Mouse (Mus musculus) limb, embryonic 14.5 days (tissue): ENCODE results near the gene Lemd1. TPM values are rescaled to one million over a fixed set of nuclear protein-coding genes. Genes with fewer than 3 reads are reported as not detected.

Experiments
- ATAC-seq: fragments of 200-750 bp; cut with Nextera tagmentation; 2 replicates; pipeline ENCODE4 v1.8.0; 2017; ENCODE audit warnings: low read depth, moderate number of reproducible peaks, moderate TSS enrichment; ENCODE audit not compliant: low FRiP score
- DNase-seq: peaks from one replicate; pipeline ENCODE4 v3.0.0-alpha.2; 2015; ENCODE audit warnings: low spot score
- H3K27ac ChIP-seq: fragments of 300-500 bp; sonication (generic); replicated peaks from 2 replicates; pipeline ENCODE4 v1.5.1; 2014; ENCODE audit warnings: low read depth, mild to moderate bottlenecking, low read length, moderate library complexity, mixed read lengths
- H3K27me3 ChIP-seq: fragments of 300-500 bp; sonication (generic); 2 replicates; pipeline ENCODE4 v1.6.1; 2014; ENCODE audit warnings: low read length, mixed read lengths; ENCODE audit not compliant: control insufficient read depth, insufficient read depth
- H3K36me3 ChIP-seq: fragments of 300-500 bp; sonication (generic); 2 replicates; pipeline ENCODE4 v1.6.1; 2014; ENCODE audit warnings: mild to moderate bottlenecking, low read length, moderate library complexity, mixed read lengths; ENCODE audit not compliant: control insufficient read depth, insufficient read depth
- H3K4me1 ChIP-seq: fragments of 300-500 bp; sonication (generic); 2 replicates; pipeline ENCODE4 v1.6.1; 2014; ENCODE audit warnings: antibody characterized with exemption, low read length, mixed read lengths; ENCODE audit not compliant: control insufficient read depth, insufficient read depth
- H3K4me2 ChIP-seq: fragments of 300-500 bp; sonication (generic); replicated peaks from 2 replicates; pipeline ENCODE4 v1.6.1; 2014; ENCODE audit warnings: low read depth, mild to moderate bottlenecking, low read length, moderate library complexity; ENCODE audit not compliant: severe bottlenecking
- H3K4me3 ChIP-seq: fragments of 300-500 bp; sonication (generic); replicated peaks from 2 replicates; pipeline ENCODE4 v1.5.1; 2014; ENCODE audit warnings: low read length
- H3K9ac ChIP-seq: fragments of 300-500 bp; sonication (generic); 2 replicates; pipeline ENCODE4 v1.6.1; 2014; ENCODE audit warnings: mild to moderate bottlenecking, low read depth, low read length, moderate library complexity; ENCODE audit not compliant: severe bottlenecking
- H3K9me3 ChIP-seq: fragments of 300-500 bp; sonication (generic); 2 replicates; pipeline ENCODE4 v1.6.1; 2016; ENCODE audit warnings: low read length; ENCODE audit not compliant: control insufficient read depth
- POLR2A ChIP-seq: fragments of 200-500 bp; IDR thresholded peaks from 2 replicates; pipeline ENCODE4 v1.8.0; 2012; ENCODE audit warnings: inconsistent platforms, mild to moderate bottlenecking, moderate library complexity, borderline replicate concordance; ENCODE audit not compliant: insufficient read depth, insufficient read length; ENCODE audit errors: extremely low read depth
- WGBS: fragments of 180-500 bp; shearing (Covaris S2); extraction: QIAGEN DNeasy Blood & Tissue Kit; methylation state at CpG from one replicate; pipeline ENCODE4 v1.1.7; 2014; 5-methylcytosine and 5-hydroxymethylcytosine counted together
- polyA plus RNA-seq, 2 experiments: library from polyadenylated mRNA; depleted of rRNA in 1 of 2; stranded (reverse) in 1 of 2; unstranded in 1 of 2; fragments of >200 nt; fragmentation: Nextera tagmentation in 1 of 2; extraction: Ambion mirVana in 1 of 2; gene quantifications; 2 replicates each; pipeline versions ENCODE4 v1.2.1 to v1.2.3; 2012 to 2014

The Lemd1 gene
- polyA plus RNA-seq, 2 experiments: 0.91 to 0.94 TPM

DNA sequence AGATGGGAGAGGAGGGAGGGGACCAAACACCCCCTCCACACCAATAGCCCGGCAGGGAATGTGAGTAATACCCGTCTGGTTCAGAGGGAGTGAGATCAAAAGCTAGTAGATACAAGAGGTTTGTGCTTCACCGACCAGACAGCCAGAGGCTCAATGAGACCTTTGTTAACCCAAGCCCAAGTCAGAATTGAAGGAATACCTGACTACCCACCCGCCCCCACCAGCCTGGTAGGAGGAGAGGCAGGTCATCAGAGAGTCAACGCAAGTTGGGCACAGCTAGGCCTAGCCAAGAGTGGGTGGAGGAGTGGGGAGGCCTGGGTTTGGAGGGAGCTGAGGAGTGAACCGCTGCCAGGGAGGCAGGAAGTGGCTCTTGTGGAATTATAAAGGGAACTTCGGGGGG, 5.1 kb downstream of the Lemd1 start:
- DNase-seq (no peak), ATAC-seq (no peak)
- Histone ChIP-seq H3K27ac (no peak overlapping the region), H3K9ac (no peak overlapping the region), H3K9me3 (no peaks in the 10 kb centered on the region), H3K4me1 (peaks cover 30% of the 10 kb centered on the region), H3K4me3 (no peak overlapping the region), H3K27me3 (peaks cover 16% of the 10 kb centered on the region), H3K4me2 (no peak overlapping the region), H3K36me3 (no peaks in the 10 kb centered on the region)
- WGBS: 15% methylated on average over 7 of the region's 7 CpGs
- TF ChIP-seq POLR2A: no peak

DNA sequence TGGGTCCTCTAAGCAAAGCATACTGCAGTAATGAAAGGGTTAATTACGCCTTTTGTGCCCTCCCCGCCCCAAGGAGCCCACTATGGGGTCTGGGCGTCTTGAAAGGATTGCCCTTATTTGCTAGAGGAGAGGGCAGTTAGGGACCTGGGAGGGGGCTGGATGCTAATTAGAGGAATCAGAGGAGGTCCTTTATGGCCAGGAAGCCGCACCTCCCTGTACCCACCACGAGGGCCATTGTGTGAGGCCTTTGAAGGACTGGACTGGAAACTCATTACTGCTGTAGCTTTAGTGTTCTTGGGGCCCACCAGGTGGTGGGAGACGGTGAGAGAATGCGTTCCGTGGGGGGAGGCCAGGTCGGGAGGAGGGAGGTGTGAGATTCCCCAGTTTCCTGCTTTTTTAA, 6.4 kb downstream of the Lemd1 start:
- ATAC-seq: no peak

DNA sequence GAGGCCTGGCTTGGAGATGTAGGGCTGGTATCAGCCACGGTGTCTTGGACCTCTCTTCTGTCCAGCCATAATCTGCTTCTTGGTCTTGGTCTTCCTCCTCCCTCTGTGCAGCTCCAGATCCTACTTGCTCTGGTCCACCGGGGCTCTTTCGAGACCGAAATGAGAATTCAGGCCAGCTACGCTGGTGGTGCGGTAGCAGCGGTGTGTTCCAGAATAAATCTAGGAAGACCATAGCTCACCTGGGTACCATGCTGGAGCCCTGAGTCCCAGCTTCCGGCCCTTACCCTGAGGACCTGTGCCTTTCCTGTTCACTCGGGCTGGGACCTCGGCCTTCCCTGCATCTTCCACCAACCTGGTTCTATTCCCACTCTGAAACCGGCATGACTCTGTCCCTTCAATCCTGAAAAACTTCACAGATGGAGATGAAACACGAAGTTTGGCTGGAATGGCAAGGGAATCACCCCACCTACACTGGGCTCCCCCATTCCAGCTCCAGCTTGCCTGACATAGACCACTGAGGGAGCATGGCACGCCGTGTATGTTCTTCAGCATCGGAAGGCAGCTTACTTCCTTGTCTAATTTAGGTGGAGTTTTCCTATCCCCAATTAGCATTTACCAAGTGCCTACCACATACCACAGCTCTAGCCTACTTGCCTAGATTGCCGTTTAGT, 7.3 kb downstream of the Lemd1 start:
- H3K36me3 ChIP-seq: no peaks in the 10 kb centered on the region
- H3K4me2 ChIP-seq: no peak overlapping the region
- ATAC-seq: no peak
- no peak overlapping the region for H3K4me3 ChIP-seq
- TF ChIP-seq POLR2A: no peak
- no peaks in the 10 kb centered on the region for H3K27me3 ChIP-seq
- peaks cover 24% of the 10 kb centered on the region for H3K4me1 ChIP-seq
- DNase-seq: no peak
- H3K27ac ChIP-seq: no peak overlapping the region
- WGBS: 72% methylated on average over 16 of the region's 16 CpGs
- H3K9me3 ChIP-seq: no peaks in the 10 kb centered on the region
- no peak overlapping the region for H3K9ac ChIP-seq

More for the DNA sequence above, 6.4 kb downstream of the Lemd1 start:
- no peaks in the 10 kb centered on the region for H3K36me3 ChIP-seq
- no peak overlapping the region for H3K27ac ChIP-seq
- H3K9ac ChIP-seq: no peak overlapping the region
- no peak for DNase-seq
- no peak overlapping the region for H3K4me2 ChIP-seq
- 12% methylated on average over 9 of the region's 9 CpGs for WGBS
- peaks cover 24% of the 10 kb centered on the region for H3K4me1 ChIP-seq
- no peak for TF ChIP-seq POLR2A
- H3K4me3 ChIP-seq: no peak overlapping the region
- 0 out of 2 replicates have a peak, but pooled peaks cover 3% of the 10 kb centered on the region for H3K27me3 ChIP-seq
- no peaks in the 10 kb centered on the region for H3K9me3 ChIP-seq

DNA sequence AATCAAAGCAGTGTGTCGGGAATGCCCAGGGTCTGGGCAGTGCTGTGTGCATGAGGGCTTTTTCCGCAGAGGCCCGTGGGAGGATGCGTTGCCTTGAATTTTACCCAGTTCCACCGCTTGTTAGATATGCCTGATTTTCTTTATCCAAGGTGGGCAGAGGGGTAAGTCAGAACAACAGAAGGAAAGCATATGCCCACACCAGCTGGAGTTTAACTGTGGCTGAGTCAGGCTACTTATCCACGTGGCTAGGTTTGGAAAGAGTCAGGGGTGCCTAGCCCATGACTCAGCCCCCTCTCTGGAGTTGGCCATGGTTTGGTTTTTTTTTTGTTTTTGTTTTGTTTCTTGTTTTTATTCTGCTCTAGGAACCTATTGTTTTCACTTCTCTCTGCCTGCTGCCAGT, 8.0 kb downstream of the Lemd1 start:
- Histone ChIP-seq H3K4me2 (no peak overlapping the region), H3K4me1 (peaks cover 24% of the 10 kb centered on the region), H3K9ac (no peak overlapping the region), H3K9me3 (no peaks in the 10 kb centered on the region), H3K4me3 (no peak overlapping the region), H3K27me3 (no peaks in the 10 kb centered on the region), H3K27ac (no peak overlapping the region), H3K36me3 (no peaks in the 10 kb centered on the region)
- no peak for DNase-seq
- no peak for ATAC-seq
- WGBS: 70% methylated on average over 6 of the region's 6 CpGs
- no peak for TF ChIP-seq POLR2A

GRCm38 (mm10) chr1:132199934-132200333, 8.7 kb downstream of the Lemd1 start:
- Histone ChIP-seq H3K4me2 (peak overlapping the region; percentile 45), H3K9me3 (no peaks in the 10 kb centered on the region), H3K4me3 (peak overlapping the region; percentile 36), H3K9ac (0 out of 2 replicates have a peak overlapping the region, but pooled peaks have one; percentile 12), H3K36me3 (no peaks in the 10 kb centered on the region), H3K27me3 (no peaks in the 10 kb centered on the region), H3K4me1 (peaks cover 24% of the 10 kb centered on the region), H3K27ac (no peak overlapping the region)
- 17% methylated on average over 12 of the region's 12 CpGs for WGBS
- no peak for TF ChIP-seq POLR2A
- ATAC-seq (no peak), DNase-seq (no peak)
